Mouse (Mus musculus) bone marrow macrophage, adult 2 months (primary cell): ENCODE measurements around the gene Chrna10.

Experiments
- CTCF ChIP-seq: IDR thresholded peaks from 2 replicates; pipeline ENCODE4 v1.5.1; 2012; ENCODE audit warnings: low read depth, mild to moderate bottlenecking, low read length, moderate library complexity
- POLR2A ChIP-seq: IDR thresholded peaks from 2 replicates; pipeline ENCODE4 v1.6.1; 2012; ENCODE audit warnings: mild to moderate bottlenecking, low read depth, low read length, borderline replicate concordance

DNA sequence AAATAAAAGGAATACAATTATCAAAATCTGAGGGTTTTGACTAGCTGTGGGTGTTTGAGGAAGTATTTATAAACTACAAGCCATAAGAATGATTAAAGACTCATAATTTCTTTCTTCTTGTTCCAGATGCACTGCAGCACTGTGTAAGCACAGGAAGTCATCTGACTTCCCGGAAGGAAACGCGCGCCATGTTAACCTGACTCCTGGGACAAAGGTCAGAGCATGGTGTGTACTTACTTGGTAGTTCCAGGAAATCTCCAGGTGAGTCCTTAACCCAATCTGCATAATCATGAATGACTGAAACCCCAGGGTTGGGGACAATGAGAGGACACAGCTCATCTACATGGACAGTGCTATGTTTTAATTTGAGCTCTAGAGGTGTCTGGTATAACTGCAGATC lies 15.8 kb upstream of the Chrna10 start:
- no peak for TF ChIP-seq CTCF
- no peak for TF ChIP-seq POLR2A
